Mouse (Mus musculus): ENCODE measurements around the gene Arhgap30.

- TF ChIP-seq GATA1 (IDR thresholded peaks at IDR 0.05; ENCODE audit: borderline replicate concordance, low read length) (no peak), FLI1 (IDR thresholded peaks at IDR 0.05; ENCODE audit: low read length) (no peak)
Measured at GRCm38 (mm10) chr1:171407263-171407662, 18.5 kb downstream of the Arhgap30 start.

Data from megakaryocyte, embryonic 14.5 days (primary cell).